Mouse (Mus musculus) E14TG2a.4 (cell line): ENCODE results near the gene E2f2.

Experiments
- H3K27me3 ChIP-seq: 2 replicates; pipeline ENCODE4 v1.6.1; 2014; ENCODE audit warnings: low read length, control low read depth; ENCODE audit not compliant: insufficient read depth
- H3K36me3 ChIP-seq: 2 replicates; pipeline ENCODE4 v1.6.1; 2014; ENCODE audit warnings: low read length, control low read depth; ENCODE audit not compliant: insufficient read depth
- H3K4me1 ChIP-seq: replicated peaks from 2 replicates; pipeline ENCODE4 v1.6.1; 2014; ENCODE audit warnings: low read depth, low read length, control low read depth
- H3K4me3 ChIP-seq: replicated peaks from 2 replicates; pipeline ENCODE4 v1.5.1; 2014; ENCODE audit warnings: mild to moderate bottlenecking, low read length
- H3K9me3 ChIP-seq: 2 replicates; pipeline ENCODE4 v1.6.1; 2014; ENCODE audit warnings: low read length, control low read depth
- CTCF ChIP-seq: conservative IDR thresholded peaks from 2 replicates; pipeline ENCODE4 v1.5.1; 2014; ENCODE audit warnings: low read length
- NANOG ChIP-seq: IDR thresholded peaks from 2 replicates; pipeline ENCODE4 v1.6.1; 2014; ENCODE audit warnings: borderline replicate concordance, low read length, mixed read lengths
- POU5F1 ChIP-seq: IDR thresholded peaks from 2 replicates; pipeline ENCODE4 v1.6.1; 2014; ENCODE audit warnings: low read length, borderline replicate concordance

E2f2 gene

DNA sequence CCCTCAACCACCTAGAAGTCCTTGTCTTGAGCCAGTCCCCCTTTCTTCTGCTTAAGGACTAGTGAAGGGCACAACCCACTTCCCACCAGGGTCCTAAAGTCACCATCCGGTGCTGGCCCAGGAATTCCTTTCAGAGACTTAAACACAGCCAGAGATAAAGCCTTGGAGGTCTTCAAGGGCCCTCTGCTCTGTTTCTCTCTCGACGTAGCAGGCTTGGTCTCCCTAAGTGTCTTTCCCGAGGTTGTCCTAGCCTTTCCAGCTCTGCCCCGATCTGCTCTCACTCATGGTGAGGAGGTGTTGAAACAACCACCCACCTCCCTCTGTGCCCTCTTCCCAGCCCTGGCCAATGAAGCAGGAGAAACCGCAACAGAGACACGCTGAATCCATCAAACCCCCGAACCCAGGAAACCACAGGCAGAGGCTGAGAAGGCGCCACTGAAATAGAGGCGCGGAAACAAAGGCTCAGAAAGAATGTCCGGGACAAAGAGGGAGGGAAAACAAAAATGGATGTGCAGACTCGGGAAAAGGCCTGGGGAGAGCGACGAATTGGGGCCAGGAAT is 37.7 kb upstream of the E2f2 start:
- Histone ChIP-seq H3K4me3 (peak overlapping the region; percentile 74), H3K9me3 (0 out of 2 replicates have a peak, but pooled peaks cover 4% of the 10 kb centered on the region), H3K36me3 (no peaks in the 10 kb centered on the region), H3K27me3 (peaks cover 91% of the 10 kb centered on the region), H3K4me1 (peaks cover 27% of the 10 kb centered on the region)
- no peak for TF ChIP-seq CTCF
- TF ChIP-seq POU5F1, result no peak
- TF ChIP-seq NANOG, result no peak

DNA sequence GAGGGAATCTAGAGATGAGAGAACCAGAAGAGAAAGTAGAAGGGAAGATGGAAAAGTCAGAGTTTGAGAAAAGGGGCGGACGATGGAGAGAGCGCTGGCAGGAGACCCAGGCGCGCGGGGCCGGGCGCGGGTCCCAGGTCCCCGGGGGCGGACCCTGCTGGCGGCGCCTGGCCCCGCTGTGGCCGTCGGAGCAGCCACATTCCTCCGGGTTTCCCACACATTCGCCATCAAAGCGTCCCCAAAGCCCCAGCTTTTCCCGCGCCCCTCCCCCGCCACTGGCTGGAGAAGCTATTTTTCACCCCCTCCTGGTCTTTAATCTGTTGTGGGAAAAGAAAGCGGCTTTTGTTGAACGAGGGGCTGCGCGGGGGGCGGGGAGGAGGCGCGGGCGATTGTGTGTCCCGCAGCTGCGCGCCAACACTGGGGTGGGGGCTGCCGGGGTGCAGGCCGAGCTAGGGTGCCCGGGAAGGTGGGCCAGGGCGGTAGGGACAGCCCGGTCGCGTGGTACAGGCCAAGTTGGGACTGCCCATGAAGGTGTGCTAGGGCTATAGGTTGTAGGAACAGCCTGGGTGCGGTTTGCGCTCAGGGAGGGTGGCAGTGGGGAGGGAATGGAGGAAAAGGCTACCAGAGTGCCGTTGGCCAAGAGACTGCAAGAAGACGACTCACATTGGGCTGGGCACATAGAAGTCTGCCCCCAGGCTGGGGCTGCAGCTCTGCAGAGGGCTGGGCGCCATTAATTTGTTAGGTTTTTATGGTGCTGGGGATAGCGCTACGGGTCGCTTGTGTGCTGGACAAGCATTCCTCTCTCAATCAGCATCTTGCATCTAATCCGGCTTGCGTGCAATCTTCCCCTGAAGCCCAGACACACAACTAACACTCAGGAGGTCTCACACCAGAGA is 37.0 kb upstream of the E2f2 start:
- peaks cover 90% of the 10 kb centered on the region for H3K27me3 ChIP-seq
- peaks cover 34% of the 10 kb centered on the region for H3K4me1 ChIP-seq
- TF ChIP-seq NANOG, result no peak
- no peak for TF ChIP-seq POU5F1
- no peak for TF ChIP-seq CTCF
- no peaks in the 10 kb centered on the region for H3K9me3 ChIP-seq
- H3K36me3 ChIP-seq, result no peaks in the 10 kb centered on the region
- H3K4me3 ChIP-seq, result peak overlapping the region; percentile 74

DNA sequence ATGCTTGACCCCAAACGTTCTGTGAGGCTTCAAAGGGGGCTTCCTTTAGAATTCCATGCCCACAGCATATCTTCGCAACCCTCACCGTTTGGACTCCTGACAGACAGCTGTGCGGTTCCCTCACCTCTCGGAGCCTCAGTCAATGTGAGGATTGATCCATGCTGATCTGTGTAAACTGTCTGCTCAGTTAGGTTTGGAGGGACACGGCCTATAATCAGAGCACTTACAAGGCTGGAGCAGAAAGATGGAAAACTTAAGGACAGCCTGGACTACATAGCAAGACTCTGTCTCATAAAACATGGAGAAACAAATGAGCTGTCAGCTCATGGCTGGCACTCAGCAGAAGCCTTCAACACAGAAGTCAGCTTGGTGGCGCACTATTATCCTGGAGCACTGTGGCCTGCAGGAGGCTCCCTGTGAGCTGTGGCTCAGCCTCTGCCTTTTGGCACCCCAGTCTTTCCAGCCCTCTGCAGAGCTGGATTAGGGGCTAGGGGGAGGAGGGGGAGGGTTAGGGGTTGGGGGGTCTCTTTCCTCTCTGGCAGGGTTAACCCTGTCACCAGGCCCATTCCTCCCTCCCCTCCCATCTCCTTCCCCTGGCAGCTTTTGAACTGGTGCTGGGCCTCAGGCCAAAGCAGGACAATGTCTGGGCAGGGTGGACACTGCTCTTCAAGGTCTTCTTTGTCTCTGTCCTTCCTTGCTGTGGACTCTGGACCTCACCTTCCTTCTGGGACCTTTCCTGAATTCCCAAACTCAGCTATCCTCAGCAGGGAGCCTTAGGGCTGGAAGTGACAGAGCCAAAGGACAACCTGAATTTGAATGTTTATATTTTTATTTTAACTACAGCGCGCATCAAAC is 36.1 kb upstream of the E2f2 start:
- Histone ChIP-seq H3K4me3 (0 out of 2 replicates have a peak overlapping the region, but pooled peaks have one; percentile 74), H3K9me3 (no peaks in the 10 kb centered on the region), H3K36me3 (no peaks in the 10 kb centered on the region), H3K4me1 (peaks cover 41% of the 10 kb centered on the region), H3K27me3 (peaks cover 89% of the 10 kb centered on the region)
- no peak for TF ChIP-seq NANOG
- TF ChIP-seq POU5F1, result no peak
- no peak for TF ChIP-seq CTCF

DNA sequence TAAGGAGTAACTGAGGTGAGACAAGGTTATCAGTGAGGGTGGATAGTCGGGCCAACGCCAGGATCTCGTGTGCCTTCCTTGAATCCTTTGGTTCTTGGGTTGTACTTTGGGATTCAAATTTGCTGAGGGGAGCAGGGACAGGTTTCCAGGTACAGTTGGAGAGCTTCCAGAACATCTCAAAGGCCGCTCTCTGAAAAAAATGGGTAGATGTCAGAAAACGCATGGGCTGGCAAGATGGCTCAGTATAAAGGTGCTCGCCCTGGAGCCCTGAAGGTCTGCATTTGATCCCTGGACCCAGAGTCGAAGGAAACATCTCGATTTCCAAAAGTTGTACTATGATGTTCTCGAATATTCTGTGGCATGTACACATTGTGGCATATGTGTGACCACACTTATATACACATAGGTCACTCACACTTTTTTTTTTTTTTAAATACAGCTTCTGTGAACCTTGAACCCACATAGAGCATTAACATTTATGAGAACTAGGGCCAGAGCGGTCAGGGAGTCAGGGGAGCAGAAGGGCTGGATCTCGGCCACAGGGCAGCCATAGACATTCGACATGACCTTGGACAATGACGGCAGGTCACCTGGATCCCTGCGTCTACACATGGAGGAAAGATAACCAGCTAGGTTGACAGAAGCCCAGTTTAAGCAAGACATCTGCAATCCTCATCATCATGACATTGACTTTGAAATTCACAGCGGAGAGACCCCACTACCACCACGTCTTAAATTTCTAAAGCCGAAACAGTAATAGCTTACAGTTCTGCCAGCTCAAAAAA is 32.7 kb upstream of the E2f2 start:
- Histone ChIP-seq H3K27me3 (peaks cover 87% of the 10 kb centered on the region), H3K9me3 (peaks cover 4% of the 10 kb centered on the region; the same call in 1 of the 2 replicates), H3K4me1 (peaks cover 57% of the 10 kb centered on the region), H3K36me3 (no peaks in the 10 kb centered on the region), H3K4me3 (no peak overlapping the region)
- TF ChIP-seq NANOG (no peak), CTCF (no peak), POU5F1 (no peak)

DNA sequence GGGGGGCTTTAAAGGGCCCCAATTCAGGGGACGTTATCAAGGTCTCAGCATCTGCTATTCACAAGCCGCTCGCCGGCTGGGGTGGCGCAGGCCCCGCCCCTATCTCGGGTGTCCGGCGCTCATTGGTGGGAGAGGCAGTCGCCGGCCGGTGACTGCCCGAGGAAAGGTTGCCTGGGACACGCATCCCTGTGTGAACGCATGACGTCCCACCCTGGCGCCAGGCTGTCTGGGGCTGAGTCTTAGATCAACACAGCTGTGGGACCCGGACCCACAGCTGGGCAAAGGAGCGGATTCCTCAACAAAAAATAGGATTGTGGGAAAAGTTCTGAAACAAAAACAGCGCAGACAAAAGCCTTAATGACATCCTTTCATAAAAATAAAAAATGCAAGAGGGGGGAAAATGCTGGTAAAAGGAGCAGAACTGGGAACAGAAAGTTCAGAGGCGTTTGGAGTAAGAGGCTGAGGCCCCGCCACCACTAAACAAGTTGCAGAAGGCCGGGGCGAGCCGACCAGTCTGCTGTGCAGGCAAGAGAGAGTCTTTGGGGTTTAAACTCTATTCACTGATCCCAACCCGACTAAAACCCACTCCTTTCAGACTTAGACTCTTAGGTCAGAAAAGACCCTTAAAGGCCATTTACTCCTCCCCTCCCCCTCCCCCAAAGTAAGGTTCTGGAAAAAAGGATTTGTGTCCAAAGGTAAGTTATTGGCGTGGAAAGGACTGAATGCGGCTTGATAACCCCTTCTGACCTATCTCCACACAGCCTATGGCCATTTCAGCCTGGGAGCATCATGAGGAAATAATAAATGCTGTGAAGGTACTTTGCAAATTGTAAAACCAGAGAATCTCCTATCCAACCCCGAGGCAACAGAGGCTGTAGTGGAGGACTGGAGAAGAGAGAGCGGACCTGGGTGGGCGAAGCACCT is 31.6 kb upstream of the E2f2 start:
- peaks cover 87% of the 10 kb centered on the region for H3K27me3 ChIP-seq
- 0 out of 2 replicates have a peak, but pooled peaks cover 8% of the 10 kb centered on the region for H3K36me3 ChIP-seq
- H3K4me1 ChIP-seq, result peaks cover 60% of the 10 kb centered on the region
- peaks cover 4% of the 10 kb centered on the region; the same call in 1 of the 2 replicates for H3K9me3 ChIP-seq
- TF ChIP-seq NANOG (no peak), POU5F1 (no peak), CTCF (no peak)
- H3K4me3 ChIP-seq, result peak overlapping the region; percentile 45; the same call in 1 of the 2 replicates

DNA sequence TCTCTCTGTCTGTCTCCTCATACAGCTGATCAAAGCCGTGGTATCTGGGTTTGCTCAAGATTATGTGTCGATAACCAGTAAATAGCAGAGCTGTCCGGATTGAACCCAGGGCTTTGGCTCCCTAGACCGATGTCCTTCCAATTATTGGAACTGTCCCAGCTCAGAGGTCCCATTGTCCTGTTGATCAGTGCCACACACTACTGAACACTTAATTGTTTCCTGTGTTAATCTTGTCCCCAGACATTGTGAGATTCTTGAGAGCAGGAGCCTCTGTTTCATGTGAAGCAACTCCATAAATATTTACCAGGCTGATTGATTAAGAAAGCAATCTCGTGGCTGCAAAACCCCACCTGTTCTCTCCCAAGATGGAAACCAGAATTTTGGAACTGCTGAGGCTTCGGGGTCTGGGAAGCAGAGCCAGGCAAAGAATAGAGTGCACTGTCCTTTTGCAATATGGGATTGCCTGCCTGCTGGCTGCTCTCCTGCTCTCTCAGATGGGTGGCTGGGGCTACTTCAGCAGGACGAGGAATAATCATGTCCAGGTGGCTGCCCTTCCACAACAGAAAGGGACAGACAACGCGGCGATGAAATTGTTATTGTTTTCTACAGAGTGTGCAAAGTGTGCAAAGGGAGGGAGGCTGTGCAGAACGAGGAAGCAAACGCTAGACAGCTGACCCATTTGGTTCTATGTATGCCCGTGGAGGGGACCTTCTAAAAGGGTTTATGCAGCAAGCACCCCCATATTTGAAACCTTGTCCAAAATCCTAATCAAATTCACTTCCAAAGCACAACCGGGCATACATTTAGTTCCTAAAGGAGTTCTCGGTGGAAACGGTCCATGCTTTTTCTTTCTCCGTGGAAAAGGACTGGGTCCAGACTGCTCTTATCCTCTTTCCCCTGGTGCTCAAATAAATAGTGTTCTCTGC is 29.7 kb upstream of the E2f2 start:
- TF ChIP-seq NANOG, result no peak
- H3K9me3 ChIP-seq, result peaks cover 4% of the 10 kb centered on the region; the same call in 1 of the 2 replicates
- 0 out of 2 replicates have a peak, but pooled peaks cover 9% of the 10 kb centered on the region for H3K36me3 ChIP-seq
- H3K4me3 ChIP-seq, result peak overlapping the region; percentile 92
- peaks cover 79% of the 10 kb centered on the region for H3K27me3 ChIP-seq
- H3K4me1 ChIP-seq, result peaks cover 66% of the 10 kb centered on the region
